Mouse (Mus musculus): ENCODE measurements around the gene Olfr631.

DNA sequence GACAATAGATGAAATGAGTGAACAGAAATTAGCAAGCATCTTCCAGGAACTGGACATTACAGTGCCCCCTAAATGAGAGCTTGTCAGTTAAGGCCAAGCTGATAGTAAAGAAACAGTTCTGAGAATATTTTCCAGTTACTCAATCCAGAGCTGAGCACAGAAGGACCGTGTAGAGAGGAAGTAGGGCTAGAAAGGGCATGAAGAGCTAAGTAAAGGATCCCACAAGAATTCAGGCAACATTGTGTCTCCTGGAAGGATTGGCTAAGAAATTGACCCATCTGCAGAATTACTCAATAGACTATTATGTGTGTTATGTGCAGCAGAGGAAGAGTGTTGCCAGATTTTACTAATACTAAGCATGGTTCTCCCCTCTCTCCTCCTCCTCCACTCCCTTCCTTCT, 43.2 kb downstream of the Olfr631 start:
- TF ChIP-seq MAX (IDR thresholded peaks at IDR 0.05) (no peak), CTCF (IDR thresholded peaks at IDR 0.05; ENCODE audit: control insufficient read depth, insufficient read depth, insufficient read length) (no peak)
